Mouse (Mus musculus): ENCODE data around the gene Olfr631. TPM values are rescaled to one million over a fixed set of nuclear protein-coding genes. Genes with fewer than 3 reads are reported as not detected.

Gene Olfr631
- polyA plus RNA-seq (2017; shearing (Covaris generic)), result not detected

GRCm38 (mm10) chr7:103928525-103928924 lies at the start of gene Olfr631:
Gene Olfr631, plus strand, starts transcription at chr7:103928825.

GRCm38 (mm10) chr7:103886152-103886551 lies 42.5 kb upstream of the Olfr631 start, which contains the start of gene Olfr66:
Gene Olfr66, minus strand, starts transcription at chr7:103886252.

DNA sequence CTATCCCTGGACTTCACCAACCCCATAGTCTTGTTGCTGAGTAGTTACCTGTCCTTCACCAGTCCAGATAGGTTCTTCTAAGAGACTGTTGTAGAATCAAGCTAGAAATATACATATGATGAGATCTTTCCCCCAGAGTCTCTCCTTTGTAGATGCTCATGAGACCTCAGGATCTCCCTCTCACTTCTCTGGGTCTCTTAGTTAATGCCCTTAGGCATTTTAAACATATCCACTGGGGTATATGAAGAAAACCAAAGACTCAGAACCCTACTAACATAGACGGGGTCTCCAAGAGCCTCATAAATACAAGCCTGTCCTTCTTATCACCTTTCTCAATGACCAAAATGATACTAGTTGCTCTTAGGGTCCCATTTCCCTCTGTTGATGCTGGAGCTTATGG lies 34.2 kb upstream of the Olfr631 start, which contains the start of gene Olfr64:
Gene Olfr64, minus strand, starts transcription at position 101 of the 400 bp plus-strand sequence.

DNA sequence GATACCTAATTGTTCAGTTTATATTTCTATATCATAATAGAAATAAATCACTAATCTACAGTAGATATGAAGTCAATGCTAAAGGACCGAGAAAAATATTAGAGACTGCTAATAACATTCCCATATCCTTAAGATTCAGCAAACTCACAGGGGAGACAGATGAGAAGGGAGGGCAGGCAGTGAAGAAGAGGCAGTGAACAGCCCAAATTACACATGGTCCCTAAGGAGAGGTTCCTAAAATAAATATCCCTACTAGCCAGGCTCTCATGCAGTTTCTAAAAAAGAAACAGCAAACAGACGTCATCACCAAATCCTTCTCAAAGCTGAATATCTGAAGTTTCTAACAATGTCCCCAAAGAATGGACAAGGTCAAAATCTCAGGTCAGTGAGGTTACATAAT lies 25.4 kb upstream of the Olfr631 start, which contains the start of gene Olfr65:
Gene Olfr65, plus strand, starts transcription at position 301 of the 400 bp plus-strand sequence.

GRCm38 (mm10) chr7:103934264-103934663 lies 5.6 kb downstream of the Olfr631 start, which contains the start of gene Olfr632:
Gene Olfr632, plus strand, starts transcription at chr7:103934347.

GRCm38 (mm10) chr7:103944137-103944536 lies 15.5 kb downstream of the Olfr631 start, which contains the start of gene Olfr633:
Gene Olfr633, plus strand, starts transcription at chr7:103944437.

GRCm38 (mm10) chr7:103970852-103971251 lies 42.2 kb downstream of the Olfr631 start, which contains the start of gene Olfr635:
Gene Olfr635, plus strand, starts transcription at chr7:103971152.

Other genes starting within 250 kb of the Olfr631 start
- gene Olfr625-ps1, start 246.1 kb upstream of the Olfr631 start, polyA plus RNA-seq (2017; shearing (Covaris generic)), result not detected
- not detected for gene Olfr243, start 214.2 kb upstream of the Olfr631 start, polyA plus RNA-seq (2017; shearing (Covaris generic))
- not detected for gene Olfr628, start 198.5 kb upstream of the Olfr631 start, polyA plus RNA-seq (2017; shearing (Covaris generic))
- gene Olfr629, start 183.9 kb upstream of the Olfr631 start, polyA plus RNA-seq (2017; shearing (Covaris generic)), result not detected
- not detected for gene Olfr630, start 171.5 kb upstream of the Olfr631 start, polyA plus RNA-seq (2017; shearing (Covaris generic))
- gene Olfr69, start 157.2 kb upstream of the Olfr631 start, polyA plus RNA-seq (2017; shearing (Covaris generic)), result not detected
- gene Olfr68, start 149.1 kb upstream of the Olfr631 start, polyA plus RNA-seq (2017; shearing (Covaris generic)), result not detected
- gene Olfr67, start 137.0 kb upstream of the Olfr631 start, polyA plus RNA-seq (2017; shearing (Covaris generic)), result not detected
- gene Hbb-bt, start 114.8 kb upstream of the Olfr631 start, polyA plus RNA-seq (2017; shearing (Covaris generic)), result 106 TPM
- 546 TPM for gene Hbb-bs, start 100.7 kb upstream of the Olfr631 start, polyA plus RNA-seq (2017; shearing (Covaris generic))
- gene Hbb-bh2, start 88.3 kb upstream of the Olfr631 start, polyA plus RNA-seq (2017; shearing (Covaris generic)), result not detected
- gene Hbb-bh1, start 85.7 kb upstream of the Olfr631 start, polyA plus RNA-seq (2017; shearing (Covaris generic)), result not detected
- not detected for gene Hbb-y, start 75.6 kb upstream of the Olfr631 start, polyA plus RNA-seq (2017; shearing (Covaris generic))
- gene Olfr66, start 42.6 kb upstream of the Olfr631 start, polyA plus RNA-seq (2017; shearing (Covaris generic)), result not detected
- gene Olfr64, start 34.3 kb upstream of the Olfr631 start, polyA plus RNA-seq (2017; shearing (Covaris generic)), result not detected
- not detected for gene Olfr65, start 25.3 kb upstream of the Olfr631 start, polyA plus RNA-seq (2017; shearing (Covaris generic))
- not detected for gene Olfr632, start 5.5 kb downstream of the Olfr631 start, polyA plus RNA-seq (2017; shearing (Covaris generic))
- gene Olfr633, start 15.6 kb downstream of the Olfr631 start, polyA plus RNA-seq (2017; shearing (Covaris generic)), result not detected
- gene Olfr635, start 42.3 kb downstream of the Olfr631 start, polyA plus RNA-seq (2017; shearing (Covaris generic)), result 0.04 TPM
- not detected for gene Olfr638, start 69.9 kb downstream of the Olfr631 start, polyA plus RNA-seq (2017; shearing (Covaris generic))
- gene Olfr639, start 88.5 kb downstream of the Olfr631 start, polyA plus RNA-seq (2017; shearing (Covaris generic)), result not detected
- not detected for gene Olfr640, start 96.7 kb downstream of the Olfr631 start, polyA plus RNA-seq (2017; shearing (Covaris generic))
- gene Olfr641, start 106.6 kb downstream of the Olfr631 start, polyA plus RNA-seq (2017; shearing (Covaris generic)), result not detected
- gene Olfr642, start 123.8 kb downstream of the Olfr631 start, polyA plus RNA-seq (2017; shearing (Covaris generic)), result not detected
- not detected for gene 4930516K23Rik, start 132.6 kb downstream of the Olfr631 start, polyA plus RNA-seq (2017; shearing (Covaris generic))
- gene Olfr644, start 143.0 kb downstream of the Olfr631 start, polyA plus RNA-seq (2017; shearing (Covaris generic)), result not detected
- not detected for gene Olfr645, start 156.6 kb downstream of the Olfr631 start, polyA plus RNA-seq (2017; shearing (Covaris generic))
- gene Olfr646, start 176.0 kb downstream of the Olfr631 start, polyA plus RNA-seq (2017; shearing (Covaris generic)), result not detected
- gene Ubqln5, start 201.0 kb downstream of the Olfr631 start, polyA plus RNA-seq (2017; shearing (Covaris generic)), result not detected
- not detected for gene Olfr643, start 208.6 kb downstream of the Olfr631 start, polyA plus RNA-seq (2017; shearing (Covaris generic))
- not detected for gene Ubqln3, start 214.5 kb downstream of the Olfr631 start, polyA plus RNA-seq (2017; shearing (Covaris generic))
- not detected for gene Ubqlnl, start 221.7 kb downstream of the Olfr631 start, polyA plus RNA-seq (2017; shearing (Covaris generic))
- gene Olfm5, start 236.0 kb downstream of the Olfr631 start, polyA plus RNA-seq (2017; shearing (Covaris generic)), result not detected

Measured in activated CD4-positive, CD25-positive, alpha-beta regulatory T cell, adult 9 weeks (primary cell).